Mouse (Mus musculus): Measurements from ENCODE around the gene Cdc37l1. TPM values are rescaled to one million over a fixed set of nuclear protein-coding genes. Genes with fewer than 3 reads are reported as not detected.
A peak's percentile ranks its signal among the peaks of the same experiment; 100 is the strongest.

The Cdc37l1 gene
- polyA plus RNA-seq, 1 experiment from 2014 or later: 9.3 TPM

DNA sequence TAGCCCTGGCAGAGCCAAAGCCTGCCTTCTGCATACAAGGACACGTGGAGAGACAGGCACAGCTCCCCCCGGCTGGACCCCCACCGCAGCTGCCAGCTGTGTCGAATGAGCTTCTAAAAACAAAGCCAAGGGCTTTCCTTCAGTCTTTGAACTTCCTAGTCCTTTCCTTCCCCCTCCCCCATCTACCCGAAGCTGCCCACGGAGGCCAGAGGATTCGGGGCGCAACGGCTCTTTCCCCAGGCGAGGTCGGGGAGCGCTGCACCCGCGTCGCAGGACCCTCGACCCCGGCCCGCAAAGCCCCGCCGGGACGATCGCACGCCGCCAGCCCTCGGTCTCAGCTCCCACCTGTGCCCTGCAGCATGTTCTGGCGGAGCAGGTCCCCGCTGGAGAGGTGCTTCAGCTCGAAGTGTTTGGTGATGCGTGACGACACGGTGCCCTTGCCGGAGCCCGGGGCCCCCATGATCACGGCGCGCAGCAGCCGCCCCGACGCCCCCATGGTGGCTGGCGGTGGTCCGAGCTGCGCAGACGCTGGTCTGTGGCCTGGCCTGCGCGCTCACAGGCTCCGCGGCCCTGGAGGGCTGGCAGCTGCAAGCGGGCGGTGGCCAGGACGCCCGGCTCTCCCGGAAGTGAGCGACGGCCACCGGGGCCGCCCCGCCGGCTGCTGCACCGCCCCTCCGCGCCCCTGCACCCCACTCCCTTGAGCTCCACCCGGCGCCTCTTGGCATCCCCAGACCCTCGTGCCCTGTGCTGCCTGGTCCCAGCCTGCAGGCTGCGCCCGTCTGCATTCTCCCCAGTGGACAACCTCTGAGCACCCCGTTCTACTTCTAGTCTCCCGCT is 57.4 kb downstream of the Cdc37l1 start, which contains the start of gene Ak3:
TSS of gene Ak3 (minus strand) at position 628 of the 837 bp plus-strand sequence.
- WGBS (ENCODE audit: insufficient replicate concordance): under 1% methylated on average over 67 of the region's 68 CpGs
- no peaks in the 10 kb centered on the region for H3K36me3 ChIP-seq (replicated peaks)
- ATAC-seq (ENCODE audit: insufficient read depth): peak; percentile 88

DNA sequence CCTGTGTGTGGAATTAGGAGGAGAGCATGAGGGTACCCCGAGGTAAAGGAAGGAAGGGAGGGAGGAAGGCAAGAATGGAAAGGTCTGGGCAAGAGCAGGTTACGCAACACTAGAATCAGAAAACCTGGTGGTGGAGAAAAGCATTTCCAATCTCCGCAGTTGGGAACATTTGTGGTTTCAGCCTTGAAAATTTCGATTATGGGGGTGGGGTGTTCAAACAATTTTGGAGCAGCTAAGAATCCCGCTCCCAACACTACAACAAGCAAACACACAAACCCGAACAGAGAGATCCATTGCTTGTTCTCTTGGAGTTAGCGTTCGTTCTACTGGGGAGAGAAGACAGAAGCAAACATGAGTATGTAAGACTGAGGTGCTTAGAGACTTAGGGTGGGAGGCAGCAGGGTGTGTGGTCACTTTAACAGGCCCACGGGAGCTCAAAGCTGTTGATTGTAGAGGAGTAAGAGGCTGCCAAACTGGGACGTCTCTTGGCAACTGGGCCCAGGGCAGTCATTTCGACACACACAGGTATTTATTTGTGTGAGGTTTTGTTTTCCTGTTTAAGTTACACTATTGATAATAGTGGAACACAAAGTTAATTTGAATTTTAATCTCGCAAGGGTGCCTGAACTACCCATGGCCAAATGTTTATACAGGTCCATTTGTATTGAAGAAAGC is 59.4 kb downstream of the Cdc37l1 start:
- no peak overlapping the region for H3K9ac ChIP-seq
- 60% methylated on average over 12 of the region's 12 CpGs for WGBS (ENCODE audit: insufficient replicate concordance)
- no peak for ATAC-seq (ENCODE audit: insufficient read depth)
- no peaks in the 10 kb centered on the region for H3K36me3 ChIP-seq (replicated peaks)
- no peaks in the 10 kb centered on the region for H3K27me3 ChIP-seq
- H3K9me3 ChIP-seq (replicated peaks): no peaks in the 10 kb centered on the region
- no peak overlapping the region for H3K4me3 ChIP-seq (replicated peaks)
- peaks cover 71% of the 10 kb centered on the region for H3K4me1 ChIP-seq (replicated peaks)
- H3K27ac ChIP-seq (replicated peaks): no peak overlapping the region
- H3K4me2 ChIP-seq: no peak overlapping the region

More for the DNA sequence above, 57.4 kb downstream of the Cdc37l1 start, which contains the start of gene Ak3:
- H3K27ac ChIP-seq (replicated peaks): peak within 1 kb of the TSS; percentile 82
- peak within 1 kb of the TSS; percentile 93 for H3K9ac ChIP-seq
- no peaks in the 10 kb centered on the region for H3K27me3 ChIP-seq
- H3K4me3 ChIP-seq (replicated peaks): peak within 1 kb of the TSS; percentile 88
- no peaks in the 10 kb centered on the region for H3K9me3 ChIP-seq (replicated peaks)
- peaks cover 66% of the 10 kb centered on the region for H3K4me1 ChIP-seq (replicated peaks)
- H3K4me2 ChIP-seq: peak within 1 kb of the TSS; percentile 95

DNA sequence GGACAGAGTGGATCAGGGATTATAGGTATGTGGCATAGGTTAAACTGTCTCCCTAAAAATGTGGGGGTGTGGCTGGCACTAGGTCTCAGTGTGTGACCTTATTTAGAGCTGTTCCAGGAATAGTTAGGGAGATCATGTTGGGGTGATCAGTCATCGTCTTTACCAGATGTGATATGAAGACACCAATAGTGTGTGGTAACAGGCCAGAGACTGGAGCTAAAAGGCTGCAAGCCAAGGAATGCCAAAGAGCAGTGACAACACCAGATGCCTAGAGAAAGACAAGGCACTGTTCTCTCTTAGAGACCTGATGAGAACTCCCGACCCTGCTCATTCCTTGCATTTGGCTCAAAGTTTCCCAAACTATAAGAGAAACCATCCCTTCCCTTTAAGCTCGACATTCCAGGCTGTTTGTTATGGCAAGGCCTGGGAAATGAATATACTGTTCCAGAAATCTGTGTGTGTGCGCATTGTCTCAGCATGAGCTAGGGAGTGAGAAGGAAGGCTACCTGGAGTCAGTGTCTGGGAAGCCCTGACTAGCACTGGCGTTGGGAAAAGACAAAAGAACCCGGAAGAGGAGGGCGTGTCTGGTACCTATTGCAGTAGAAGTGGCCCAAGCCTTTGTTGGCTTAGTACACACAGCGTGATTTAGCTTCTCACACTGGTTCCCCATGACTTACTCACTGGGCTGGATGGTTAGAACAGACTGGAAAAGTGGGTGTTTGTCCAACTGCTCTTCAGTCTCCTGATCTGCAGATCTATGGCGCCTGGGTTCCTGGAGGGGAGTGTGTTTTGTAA is 60.2 kb downstream of the Cdc37l1 start:
- Histone ChIP-seq H3K36me3 (replicated peaks) (no peaks in the 10 kb centered on the region), H3K27ac (replicated peaks) (no peak overlapping the region), H3K9ac (no peak overlapping the region), H3K9me3 (replicated peaks) (no peaks in the 10 kb centered on the region), H3K4me1 (replicated peaks) (peaks cover 69% of the 10 kb centered on the region), H3K4me2 (no peak overlapping the region), H3K4me3 (replicated peaks) (no peak overlapping the region), H3K27me3 (no peaks in the 10 kb centered on the region)
- 74% methylated on average over 9 of the region's 9 CpGs for WGBS (ENCODE audit: insufficient replicate concordance)
- no peak for ATAC-seq (ENCODE audit: insufficient read depth)

DNA sequence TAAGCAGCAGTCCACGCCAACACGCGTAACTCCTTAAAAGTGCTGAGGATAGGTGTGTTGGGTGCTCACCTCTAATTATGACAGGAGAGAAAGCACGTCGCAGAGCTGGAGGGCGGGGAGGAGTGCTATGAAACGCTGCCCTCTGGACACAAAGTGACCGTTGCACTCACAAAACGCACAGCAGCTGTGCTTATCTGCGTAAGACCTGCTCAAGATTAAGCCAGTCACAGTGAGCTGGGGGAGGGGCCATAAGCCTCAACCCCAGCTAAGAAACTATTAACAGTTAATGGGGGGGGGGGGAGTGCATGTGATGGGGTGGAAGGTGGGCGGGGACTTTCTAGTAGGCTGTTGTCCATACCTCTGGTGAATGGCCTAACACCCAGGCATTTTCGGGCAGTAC is 62.6 kb downstream of the Cdc37l1 start:
- H3K9me3 ChIP-seq (replicated peaks): no peaks in the 10 kb centered on the region
- H3K4me3 ChIP-seq (replicated peaks): no peak overlapping the region
- no peaks in the 10 kb centered on the region for H3K27me3 ChIP-seq
- WGBS (ENCODE audit: insufficient replicate concordance): 43% methylated on average over 12 of the region's 12 CpGs
- H3K9ac ChIP-seq: no peak overlapping the region
- H3K4me1 ChIP-seq (replicated peaks): peaks cover 47% of the 10 kb centered on the region
- H3K4me2 ChIP-seq: no peak overlapping the region
- no peaks in the 10 kb centered on the region for H3K36me3 ChIP-seq (replicated peaks)
- ATAC-seq (ENCODE audit: insufficient read depth): no peak
- H3K27ac ChIP-seq (replicated peaks): no peak overlapping the region

DNA sequence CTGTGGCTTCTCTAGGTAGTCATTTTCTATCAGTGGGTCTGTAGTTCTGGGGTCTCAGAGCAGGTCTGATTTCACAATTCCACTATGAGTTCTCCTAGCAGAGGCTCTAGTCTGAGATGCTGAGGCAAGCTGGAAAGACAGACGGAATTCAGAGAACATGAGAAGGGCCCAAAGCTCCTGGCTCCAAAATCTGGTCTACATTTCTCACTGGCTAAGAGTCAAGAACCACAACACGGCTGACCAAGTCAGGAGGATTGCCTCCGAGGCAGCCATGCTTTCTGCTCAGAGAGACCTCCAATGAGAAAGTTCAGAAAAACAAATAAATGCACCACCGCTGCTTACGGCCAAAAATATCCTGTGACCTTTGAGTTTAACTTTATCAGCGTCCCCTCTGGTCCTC is 64.4 kb downstream of the Cdc37l1 start:
- H3K4me3 ChIP-seq (replicated peaks): no peak overlapping the region
- H3K4me1 ChIP-seq (replicated peaks): peaks cover 34% of the 10 kb centered on the region
- no peak overlapping the region for H3K27ac ChIP-seq (replicated peaks)
- H3K9ac ChIP-seq: no peak overlapping the region
- H3K9me3 ChIP-seq (replicated peaks): no peaks in the 10 kb centered on the region
- no peaks in the 10 kb centered on the region for H3K27me3 ChIP-seq
- WGBS (ENCODE audit: insufficient replicate concordance): 59% methylated on average over 6 of the region's 6 CpGs
- no peaks in the 10 kb centered on the region for H3K36me3 ChIP-seq (replicated peaks)
- H3K4me2 ChIP-seq: no peak overlapping the region
- no peak for ATAC-seq (ENCODE audit: insufficient read depth)

DNA sequence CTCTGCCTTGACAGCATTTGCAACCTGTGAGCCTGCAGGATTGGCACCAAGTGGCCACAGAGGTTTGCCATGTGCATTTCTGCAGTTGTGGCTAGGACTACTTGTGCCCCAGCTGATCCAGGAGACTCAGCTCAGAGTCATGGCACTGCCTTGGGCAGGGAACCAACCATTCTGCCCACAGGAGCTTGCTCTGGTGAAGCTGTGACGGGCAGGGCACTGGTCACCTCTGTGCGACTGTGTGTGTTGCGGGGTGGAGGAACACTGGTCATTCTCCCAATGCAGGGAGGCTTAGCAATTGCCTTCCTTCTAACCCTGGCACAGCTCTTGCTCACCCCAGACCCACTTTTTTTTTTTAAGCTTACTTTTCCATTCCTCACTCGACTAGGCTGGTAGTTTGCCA is 65.3 kb downstream of the Cdc37l1 start:
- Histone ChIP-seq H3K4me3 (replicated peaks) (no peak overlapping the region), H3K9ac (no peak overlapping the region), H3K4me1 (replicated peaks) (peaks cover 26% of the 10 kb centered on the region), H3K27ac (replicated peaks) (no peak overlapping the region), H3K36me3 (replicated peaks) (no peaks in the 10 kb centered on the region), H3K9me3 (replicated peaks) (no peaks in the 10 kb centered on the region), H3K4me2 (no peak overlapping the region), H3K27me3 (no peaks in the 10 kb centered on the region)
- ATAC-seq (ENCODE audit: insufficient read depth): no peak
- 81% methylated on average over 4 of the region's 4 CpGs for WGBS (ENCODE audit: insufficient replicate concordance)

DNA sequence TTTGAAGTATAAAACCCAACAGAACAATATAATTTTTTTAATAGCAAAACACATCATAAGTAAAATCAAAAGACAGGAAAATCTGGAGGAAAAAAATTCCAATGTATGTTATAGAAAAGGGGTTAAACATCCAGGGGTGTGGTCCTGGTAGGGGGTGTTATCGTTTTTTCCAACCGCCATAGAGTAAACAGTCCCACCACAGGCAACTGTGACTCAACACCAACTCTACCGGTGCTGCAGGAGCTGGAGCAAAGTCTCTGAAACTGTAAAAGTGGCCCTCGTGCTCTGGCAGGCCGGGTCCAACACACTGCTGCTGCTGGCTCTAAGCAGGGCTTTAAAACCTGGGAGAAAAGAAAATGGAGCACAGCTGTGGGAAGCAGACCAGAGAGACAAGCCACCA is 68.6 kb downstream of the Cdc37l1 start:
- H3K27me3 ChIP-seq: no peaks in the 10 kb centered on the region
- H3K4me2 ChIP-seq: no peak overlapping the region
- no peak for ATAC-seq (ENCODE audit: insufficient read depth)
- WGBS (ENCODE audit: insufficient replicate concordance): 48% methylated on average over 5 of the region's 5 CpGs
- H3K27ac ChIP-seq (replicated peaks): no peak overlapping the region
- H3K36me3 ChIP-seq (replicated peaks): no peaks in the 10 kb centered on the region
- no peak overlapping the region for H3K9ac ChIP-seq
- no peak overlapping the region for H3K4me3 ChIP-seq (replicated peaks)
- peaks cover 16% of the 10 kb centered on the region for H3K4me1 ChIP-seq (replicated peaks)
- no peaks in the 10 kb centered on the region for H3K9me3 ChIP-seq (replicated peaks)

DNA sequence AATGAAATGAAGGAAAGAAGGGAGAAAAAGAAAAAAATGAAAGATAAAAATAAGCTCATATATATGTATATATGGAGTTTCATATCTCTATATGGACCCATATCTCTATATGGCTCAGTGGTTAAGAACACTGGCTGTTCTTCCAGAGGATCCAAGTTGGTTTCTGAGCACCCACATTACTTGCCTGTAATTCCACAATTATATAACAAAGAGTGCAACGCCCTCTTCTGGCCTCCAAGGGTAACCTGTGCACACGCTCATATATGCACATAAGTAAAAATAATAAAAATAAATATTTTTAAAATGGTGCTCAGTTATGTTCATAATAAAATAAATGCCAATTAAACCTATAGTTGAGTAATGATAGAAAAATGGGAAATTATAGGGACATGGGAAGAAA is 69.5 kb downstream of the Cdc37l1 start:
- ATAC-seq (ENCODE audit: insufficient read depth): no peak
- WGBS (ENCODE audit: insufficient replicate concordance): 69% methylated on average over 2 of the region's 2 CpGs
- no peak overlapping the region for H3K4me3 ChIP-seq (replicated peaks)

DNA sequence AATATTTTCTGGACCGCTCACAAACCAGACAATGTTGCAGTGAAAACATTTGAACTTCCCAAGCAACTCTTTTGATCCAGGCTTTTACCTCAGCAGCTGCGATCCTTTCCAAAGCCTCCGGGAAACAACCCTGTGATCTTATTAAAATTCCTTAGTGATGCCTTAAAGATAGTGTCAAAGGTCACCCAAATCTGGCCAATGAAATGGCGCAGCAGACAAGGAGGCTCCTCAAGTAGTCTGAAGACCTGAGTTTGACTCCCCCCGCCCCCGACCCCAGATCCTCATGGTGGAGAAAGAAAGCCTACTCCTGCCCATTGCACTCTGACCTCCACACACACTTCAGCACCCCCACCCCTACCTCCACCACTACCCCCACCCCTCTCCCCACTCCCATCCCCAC is 70.1 kb downstream of the Cdc37l1 start:
- peaks cover 26% of the 10 kb centered on the region for H3K4me1 ChIP-seq (replicated peaks)
- no peaks in the 10 kb centered on the region for H3K27me3 ChIP-seq
- WGBS (ENCODE audit: insufficient replicate concordance): 70% methylated on average over 6 of the region's 6 CpGs
- no peak overlapping the region for H3K27ac ChIP-seq (replicated peaks)
- no peaks in the 10 kb centered on the region for H3K9me3 ChIP-seq (replicated peaks)
- no peaks in the 10 kb centered on the region for H3K36me3 ChIP-seq (replicated peaks)
- no peak overlapping the region for H3K9ac ChIP-seq
- no peak for ATAC-seq (ENCODE audit: insufficient read depth)
- no peak overlapping the region for H3K4me2 ChIP-seq
- no peak overlapping the region for H3K4me3 ChIP-seq (replicated peaks)

More for the DNA sequence above, 69.5 kb downstream of the Cdc37l1 start:
- H3K27ac ChIP-seq (replicated peaks): no peak overlapping the region
- no peak overlapping the region for H3K9ac ChIP-seq
- H3K36me3 ChIP-seq (replicated peaks): no peaks in the 10 kb centered on the region
- H3K9me3 ChIP-seq (replicated peaks): no peaks in the 10 kb centered on the region
- peaks cover 21% of the 10 kb centered on the region for H3K4me1 ChIP-seq (replicated peaks)
- H3K27me3 ChIP-seq: no peaks in the 10 kb centered on the region
- no peak overlapping the region for H3K4me2 ChIP-seq

DNA sequence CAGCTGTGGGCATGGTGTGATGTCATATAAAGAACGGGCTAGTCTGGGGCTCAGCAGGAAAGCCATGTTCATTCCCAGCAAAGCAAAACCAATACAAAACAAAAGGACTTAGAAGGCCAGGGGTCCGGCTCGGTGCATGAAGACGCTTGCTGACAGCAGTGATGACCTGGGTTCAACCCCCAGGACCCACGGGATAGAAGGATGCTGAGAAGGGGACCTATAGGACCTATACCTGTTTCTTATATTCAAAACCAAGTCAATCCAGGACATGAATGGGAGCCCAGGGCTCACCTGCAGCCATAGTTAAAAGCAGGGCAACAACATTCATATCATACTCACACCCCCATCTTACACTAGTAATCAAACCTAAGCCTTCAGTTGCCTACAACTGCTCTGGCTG is 72.9 kb downstream of the Cdc37l1 start:
- H3K27me3 ChIP-seq: no peaks in the 10 kb centered on the region
- peaks cover 45% of the 10 kb centered on the region for H3K4me1 ChIP-seq (replicated peaks)
- no peaks in the 10 kb centered on the region for H3K36me3 ChIP-seq (replicated peaks)
- no peak overlapping the region for H3K4me2 ChIP-seq
- no peak overlapping the region for H3K9ac ChIP-seq
- H3K27ac ChIP-seq (replicated peaks): peak overlapping the region; percentile 98
- ATAC-seq (ENCODE audit: insufficient read depth): no peak
- H3K4me3 ChIP-seq (replicated peaks): no peak overlapping the region
- H3K9me3 ChIP-seq (replicated peaks): no peaks in the 10 kb centered on the region
- WGBS (ENCODE audit: insufficient replicate concordance): 75% methylated on average over 5 of the region's 5 CpGs

All from liver, embryonic 15.5 days (tissue).